8 mouse cellular contexts compared by ENCODE assay signal in the genomic region with DNA sequence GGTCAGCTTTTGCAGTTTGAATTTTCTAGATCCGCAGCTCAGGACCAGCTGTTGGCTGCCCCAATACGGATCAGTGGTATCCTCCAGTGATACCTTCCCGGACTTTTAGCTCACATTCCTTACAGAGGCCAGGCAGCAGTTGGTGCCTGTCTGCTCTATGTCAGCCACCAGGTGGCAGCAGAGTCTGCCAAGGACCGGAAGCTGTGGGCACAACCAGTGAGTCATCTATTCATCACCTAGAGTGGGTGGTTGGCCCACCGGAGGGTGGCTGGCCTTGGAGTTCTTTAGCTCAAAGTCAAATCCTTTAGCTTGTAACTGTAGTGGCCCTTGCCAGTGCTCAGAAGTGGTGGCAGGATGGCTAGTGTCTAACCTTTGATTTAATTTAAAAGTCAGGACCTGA.
DNase-seq lines count a peak whose midpoint lies in the region; ATAC-seq lines count a peak whose summit lies in the region.

No protein-coding gene starts in this region.

- ATAC-seq in inflammation-experienced regulatory T-cells, adult 6 months: peak; percentile 95
- ATAC-seq in midbrain, embryonic 12.5 days (ENCODE audit: low FRiP score, low read depth): peak; percentile 67; the same call in 1 of the 2 replicates

- H3K4me1 ChIP-seq in midbrain, embryonic 12.5 days: peaks cover 3% of the 10 kb centered on the region; the same call in 1 of the 2 replicates

- 25% methylated on average over 5 of the region's 5 CpGs for whole genome bisulfite sequencing in midbrain, embryonic 12.5 days

- no peak overlapping the region for H3K27ac ChIP-seq in midbrain, embryonic 12.5 days (replicated peaks)

- H3K4me2 ChIP-seq in midbrain, embryonic 12.5 days (replicated peaks): no peak overlapping the region

- H3K9ac ChIP-seq in midbrain, embryonic 12.5 days (replicated peaks): no peak overlapping the region

- peak; percentile 70 for DNase-seq in T-cell, adult 2 months (ENCODE audit: low spot score)
- DNase-seq in cerebellum, postnatal 10 days: peak; percentile 88 to 89
- peak; percentile 62 to 79 for DNase-seq in frontal cortex, postnatal 14 days (ENCODE audit: low spot score in 2 of 2)
- DNase-seq in left cerebral cortex, adult 8-10 months (ENCODE audit: low spot score in 2 of 2): peak; percentile 62 to 67
- peak; percentile 47 for DNase-seq in skeletal muscle tissue, adult 2 months (ENCODE audit: low read depth, low spot score)
- DNase-seq in yolk sac, embryonic 10.5 days (ENCODE audit: low spot score): peak; percentile 45

- H3K36me3 ChIP-seq in midbrain, embryonic 12.5 days: no peaks in the 10 kb centered on the region

- H3K9me3 ChIP-seq in midbrain, embryonic 12.5 days: no peaks in the 10 kb centered on the region

- H3K4me3 ChIP-seq in midbrain, embryonic 12.5 days: no peak overlapping the region

- H3K27me3 ChIP-seq in midbrain, embryonic 12.5 days: peaks cover 8% of the 10 kb centered on the region
